Mouse (Mus musculus): ENCODE measurements around the gene Cnot11. TPM values are rescaled to one million over a fixed set of nuclear protein-coding genes. Genes with fewer than 3 reads are reported as not detected.

Cnot11 gene
- polyA plus RNA-seq, 1 experiment from 2014 or later: 26.0 TPM

DNA sequence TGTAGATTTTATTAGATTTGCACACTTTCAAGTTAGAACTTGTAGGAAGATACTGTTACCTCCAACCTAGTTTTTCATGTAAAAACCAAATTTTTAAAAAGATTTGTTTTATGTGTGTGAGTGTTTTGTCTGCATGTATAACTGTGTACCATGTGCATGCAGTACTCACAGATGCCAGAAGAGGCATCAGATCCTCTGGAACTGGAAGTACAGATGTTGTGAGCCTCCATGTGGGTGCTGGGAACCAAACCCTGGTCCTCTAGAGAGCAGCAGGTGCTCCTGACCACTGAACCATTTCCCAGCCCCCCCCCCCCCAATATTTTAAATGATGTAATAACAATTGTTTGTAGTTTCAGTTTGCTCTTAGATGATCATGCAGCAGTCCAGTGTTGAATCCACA is 5.8 kb downstream of the Cnot11 start:
- no peaks in the 10 kb centered on the region; the same call in 1 of the 2 replicates for H3K9me3 ChIP-seq (replicated peaks)
- H3K4me1 ChIP-seq: peaks cover 14% of the 10 kb centered on the region
- no peak for DNase-seq (ENCODE audit: low spot score)
- H3K27me3 ChIP-seq (ENCODE audit: low read depth, poor library complexity, severe bottlenecking): no peaks in the 10 kb centered on the region
- peaks cover 81% of the 10 kb centered on the region for H3K36me3 ChIP-seq
- H3K4me3 ChIP-seq: no peak overlapping the region
- no peak overlapping the region for H3K27ac ChIP-seq

- Histone ChIP-seq H3K4me1 (no peaks in the 10 kb centered on the region), H3K27me3 (ENCODE audit: low read depth, poor library complexity, severe bottlenecking) (no peaks in the 10 kb centered on the region), H3K9me3 (replicated peaks) (no peaks in the 10 kb centered on the region; the same call in 1 of the 2 replicates), H3K27ac (no peak overlapping the region), H3K4me3 (no peak overlapping the region), H3K36me3 (peaks cover 91% of the 10 kb centered on the region)
- no peak for DNase-seq (ENCODE audit: low spot score)
- 94% methylated on average over 7 of the region's 7 CpGs for WGBS
Measured at GRCm38 (mm10) chr1:39545589-39545988, 10.8 kb downstream of the Cnot11 start.

- WGBS: 92% methylated on average over 6 of the region's 6 CpGs
- Histone ChIP-seq H3K4me3 (no peak overlapping the region), H3K27ac (no peak overlapping the region), H3K27me3 (ENCODE audit: low read depth, poor library complexity, severe bottlenecking) (no peaks in the 10 kb centered on the region), H3K36me3 (peaks cover 88% of the 10 kb centered on the region), H3K9me3 (replicated peaks) (no peaks in the 10 kb centered on the region), H3K4me1 (no peaks in the 10 kb centered on the region)
- DNase-seq (ENCODE audit: low spot score): no peak
Measured at GRCm38 (mm10) chr1:39546160-39546866, 11.5 kb downstream of the Cnot11 start.

- H3K27me3 ChIP-seq (ENCODE audit: low read depth, poor library complexity, severe bottlenecking): no peaks in the 10 kb centered on the region
- H3K27ac ChIP-seq: no peak overlapping the region
- no peak for DNase-seq (ENCODE audit: low spot score)
- H3K4me3 ChIP-seq: no peak overlapping the region
- 68% methylated on average over 2 of the region's 2 CpGs for WGBS
- H3K36me3 ChIP-seq: peaks cover 87% of the 10 kb centered on the region
- no peaks in the 10 kb centered on the region for H3K9me3 ChIP-seq (replicated peaks)
- no peaks in the 10 kb centered on the region for H3K4me1 ChIP-seq
Measured at GRCm38 (mm10) chr1:39547238-39547637, 12.4 kb downstream of the Cnot11 start.

DNA sequence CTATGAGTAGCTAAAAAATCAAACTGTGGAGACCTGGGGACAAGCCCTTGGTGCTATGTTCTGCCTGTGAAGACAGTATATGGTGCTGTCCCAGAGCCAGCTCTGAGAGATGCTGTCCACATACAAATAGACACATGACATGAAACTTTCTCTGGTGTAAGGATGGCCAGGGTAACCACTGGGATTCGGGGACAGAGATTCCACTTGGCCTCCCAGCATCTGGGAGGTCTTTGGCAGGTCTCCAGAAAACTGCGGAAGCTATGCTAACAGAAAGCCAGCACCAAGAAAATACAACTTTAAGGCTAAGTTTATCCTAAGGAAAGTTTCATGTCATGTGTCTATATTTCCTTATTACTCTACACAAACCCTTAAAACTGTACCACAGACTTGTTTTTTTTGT is 15.0 kb downstream of the Cnot11 start:
- Histone ChIP-seq H3K27ac (no peak overlapping the region), H3K4me3 (no peak overlapping the region), H3K36me3 (peaks cover 85% of the 10 kb centered on the region), H3K27me3 (ENCODE audit: low read depth, poor library complexity, severe bottlenecking) (no peaks in the 10 kb centered on the region), H3K9me3 (replicated peaks) (no peaks in the 10 kb centered on the region), H3K4me1 (no peaks in the 10 kb centered on the region)
- 97% methylated on average over 2 of the region's 2 CpGs for WGBS
- DNase-seq (ENCODE audit: low spot score): no peak

DNA sequence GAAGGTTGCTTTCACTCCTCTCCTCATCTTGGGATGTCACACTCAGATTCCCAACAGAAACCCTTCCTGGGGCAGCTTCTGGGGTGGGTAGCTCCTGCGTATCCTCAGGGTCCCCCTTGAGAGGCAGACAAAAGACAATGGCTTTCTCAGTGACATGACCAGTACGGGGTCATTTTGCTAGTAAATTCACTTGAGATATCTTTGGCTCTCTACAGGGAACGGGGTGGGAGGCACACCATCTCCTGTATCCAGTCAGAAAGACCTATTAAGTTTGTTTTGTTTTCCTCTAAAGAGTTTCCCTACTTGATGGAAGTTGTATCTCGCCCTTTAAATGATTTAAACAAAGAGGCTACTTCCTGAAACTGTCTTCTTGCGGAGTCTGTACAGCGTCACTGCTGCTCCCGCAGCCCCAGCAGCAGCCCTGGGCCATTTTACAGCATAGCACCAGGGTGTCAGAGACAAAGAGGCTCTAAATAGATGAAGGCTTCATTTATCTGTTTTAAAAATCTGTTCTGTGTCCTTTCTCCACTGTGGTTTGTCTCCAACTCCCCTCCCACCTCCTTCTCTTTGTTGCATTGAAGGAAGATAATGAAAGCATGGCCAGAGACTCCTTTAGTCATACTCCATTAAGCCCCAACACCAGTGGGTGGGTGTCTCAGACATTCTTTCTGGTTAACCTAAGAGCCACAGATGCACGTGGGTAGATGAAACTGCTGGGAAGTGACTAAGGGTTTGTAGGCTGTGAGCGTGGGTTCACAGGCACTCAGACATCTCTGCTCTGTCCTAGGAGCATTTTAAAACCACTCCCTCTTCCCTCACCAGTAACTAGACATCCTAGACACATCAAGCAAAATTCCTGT is 21.0 kb downstream of the Cnot11 start:
- Histone ChIP-seq H3K27ac (no peak overlapping the region), H3K4me3 (no peak overlapping the region), H3K4me1 (no peaks in the 10 kb centered on the region), H3K36me3 (peaks cover 90% of the 10 kb centered on the region), H3K27me3 (ENCODE audit: low read depth, poor library complexity, severe bottlenecking) (no peaks in the 10 kb centered on the region), H3K9me3 (replicated peaks) (no peaks in the 10 kb centered on the region)
- WGBS: 59% methylated on average over 9 of the region's 9 CpGs
- no peak for DNase-seq (ENCODE audit: low spot score)

DNA sequence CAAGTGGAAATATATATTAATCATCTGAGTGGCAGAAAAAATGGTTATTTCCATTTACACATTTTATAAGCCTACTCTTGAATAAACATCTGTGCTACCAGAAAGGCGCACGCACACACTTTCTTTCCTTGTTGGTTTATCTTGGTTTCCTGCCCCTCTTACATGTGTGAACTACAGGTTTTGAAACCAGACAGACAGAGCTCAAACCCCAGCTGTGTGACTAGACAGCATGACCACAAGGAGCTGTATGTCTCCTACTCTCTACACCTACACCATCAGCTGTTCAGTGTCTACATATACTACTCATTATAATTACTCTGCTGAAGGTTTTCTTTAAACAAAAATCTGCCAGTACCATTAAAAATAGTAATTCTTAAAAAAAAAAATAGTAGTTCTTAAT is 24.2 kb downstream of the Cnot11 start:
- Histone ChIP-seq H3K36me3 (peaks cover 92% of the 10 kb centered on the region), H3K27ac (no peak overlapping the region), H3K27me3 (ENCODE audit: low read depth, poor library complexity, severe bottlenecking) (no peaks in the 10 kb centered on the region), H3K4me3 (no peak overlapping the region), H3K4me1 (no peaks in the 10 kb centered on the region), H3K9me3 (replicated peaks) (no peaks in the 10 kb centered on the region)
- 97% methylated on average over 2 of the region's 2 CpGs for WGBS
- DNase-seq (ENCODE audit: low spot score): no peak

DNA sequence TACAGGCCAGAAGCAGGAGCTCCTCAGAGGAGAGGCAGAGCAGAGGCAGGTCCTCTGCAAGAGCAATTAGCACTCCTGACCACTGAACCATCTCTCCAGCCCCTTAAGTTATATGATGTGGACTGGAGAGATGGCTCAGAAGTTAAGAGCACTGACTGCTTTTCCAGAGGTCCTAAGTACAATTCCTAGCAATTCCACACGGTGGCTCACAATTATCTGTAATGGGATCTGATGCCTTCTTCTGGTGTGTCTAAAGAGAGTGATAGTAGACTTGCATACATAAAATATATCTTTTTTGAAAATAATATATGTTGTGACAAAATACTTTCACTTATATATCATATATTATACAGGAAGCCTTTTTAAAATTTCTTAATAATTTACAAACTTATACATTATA is 27.1 kb downstream of the Cnot11 start:
- no peak for DNase-seq (ENCODE audit: low spot score)
- Histone ChIP-seq H3K27me3 (ENCODE audit: low read depth, poor library complexity, severe bottlenecking) (no peaks in the 10 kb centered on the region), H3K4me1 (no peaks in the 10 kb centered on the region), H3K36me3 (peaks cover 71% of the 10 kb centered on the region), H3K9me3 (replicated peaks) (no peaks in the 10 kb centered on the region), H3K27ac (no peak overlapping the region), H3K4me3 (no peak overlapping the region)
- WGBS: 74% methylated on average over 1 of the region's 1 CpGs

DNA sequence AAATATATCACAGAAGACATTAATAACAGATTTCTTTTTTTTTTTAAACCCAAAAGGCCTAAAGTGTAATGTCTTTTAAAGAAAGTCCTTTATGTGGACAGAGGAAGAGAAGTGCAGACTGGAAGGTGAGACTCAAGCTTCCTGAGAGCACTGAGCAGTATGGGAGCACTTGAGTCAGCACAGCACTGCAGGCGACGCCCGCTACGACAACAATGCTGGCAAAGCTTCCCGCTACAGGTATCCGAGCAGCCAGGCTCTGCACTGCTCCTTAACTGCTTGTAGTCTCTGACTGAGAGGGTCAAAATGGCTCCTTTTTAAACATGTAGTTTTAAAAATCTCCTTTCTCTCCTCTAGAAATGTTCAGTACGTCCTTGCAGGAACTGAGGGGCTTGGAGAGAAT is 28.4 kb downstream of the Cnot11 start:
- 92% methylated on average over 7 of the region's 7 CpGs for WGBS
- DNase-seq (ENCODE audit: low spot score): no peak
- peaks cover 60% of the 10 kb centered on the region for H3K36me3 ChIP-seq
- no peaks in the 10 kb centered on the region for H3K4me1 ChIP-seq
- no peaks in the 10 kb centered on the region for H3K27me3 ChIP-seq (ENCODE audit: low read depth, poor library complexity, severe bottlenecking)
- H3K27ac ChIP-seq: no peak overlapping the region
- H3K9me3 ChIP-seq (replicated peaks): no peaks in the 10 kb centered on the region
- no peak overlapping the region for H3K4me3 ChIP-seq

- no peaks in the 10 kb centered on the region for H3K27me3 ChIP-seq (ENCODE audit: low read depth, poor library complexity, severe bottlenecking)
Measured at GRCm38 (mm10) chr1:39564603-39565002, 29.8 kb downstream of the Cnot11 start.

GRCm38 (mm10) chr1:39568079-39568478 is 33.3 kb downstream of the Cnot11 start:
- H3K27ac ChIP-seq: no peak overlapping the region
- H3K27me3 ChIP-seq (ENCODE audit: low read depth, poor library complexity, severe bottlenecking): no peaks in the 10 kb centered on the region
- no peaks in the 10 kb centered on the region for H3K4me1 ChIP-seq
- H3K9me3 ChIP-seq (replicated peaks): no peaks in the 10 kb centered on the region
- DNase-seq (ENCODE audit: low spot score): no peak
- peaks cover 36% of the 10 kb centered on the region for H3K36me3 ChIP-seq
- H3K4me3 ChIP-seq: no peak overlapping the region

More at GRCm38 (mm10) chr1:39564603-39565002, 29.8 kb downstream of the Cnot11 start:
- H3K9me3 ChIP-seq (replicated peaks): no peaks in the 10 kb centered on the region
- WGBS: 61% methylated on average over 3 of the region's 3 CpGs
- peaks cover 50% of the 10 kb centered on the region for H3K36me3 ChIP-seq
- H3K4me1 ChIP-seq: no peaks in the 10 kb centered on the region
- DNase-seq (ENCODE audit: low spot score): no peak
- no peak overlapping the region for H3K4me3 ChIP-seq
- H3K27ac ChIP-seq: no peak overlapping the region

- no peak overlapping the region for H3K4me3 ChIP-seq
Measured at GRCm38 (mm10) chr1:39571653-39572052, 36.9 kb downstream of the Cnot11 start.

GRCm38 (mm10) chr1:39573890-39574289 is 39.1 kb downstream of the Cnot11 start:
- Histone ChIP-seq H3K27me3 (ENCODE audit: low read depth, poor library complexity, severe bottlenecking) (no peaks in the 10 kb centered on the region), H3K27ac (no peak overlapping the region), H3K36me3 (peaks cover 20% of the 10 kb centered on the region), H3K4me1 (peaks cover 29% of the 10 kb centered on the region), H3K9me3 (replicated peaks) (no peaks in the 10 kb centered on the region), H3K4me3 (no peak overlapping the region)
- no peak for DNase-seq (ENCODE audit: low spot score)
- 90% methylated on average over 7 of the region's 7 CpGs for WGBS

More at GRCm38 (mm10) chr1:39571653-39572052, 36.9 kb downstream of the Cnot11 start:
- no peak for DNase-seq (ENCODE audit: low spot score)
- Histone ChIP-seq H3K27me3 (ENCODE audit: low read depth, poor library complexity, severe bottlenecking) (no peaks in the 10 kb centered on the region), H3K4me1 (peaks cover 14% of the 10 kb centered on the region), H3K27ac (no peak overlapping the region), H3K36me3 (peaks cover 20% of the 10 kb centered on the region), H3K9me3 (replicated peaks) (no peaks in the 10 kb centered on the region)
- 76% methylated on average over 6 of the region's 6 CpGs for WGBS

Measured in limb, embryonic 10.5 days (tissue).